Mouse (Mus musculus): ENCODE results near the gene 2510009E07Rik. TPM values are rescaled to one million over a fixed set of nuclear protein-coding genes. Genes with fewer than 3 reads are reported as not detected.

Gene 2510009E07Rik
- polyA plus RNA-seq, 1 experiment from 2014 or later = 49.9 TPM

Other genes with a start within 250 kb of the 2510009E07Rik start
- gene Ehhadh, start 93.1 kb upstream of the 2510009E07Rik start, polyA plus RNA-seq (2015; fragmentation: Nextera tagmentation; extraction: Ambion mirVana) = 1.8 TPM in 2 replicates
- 6.4 and 6.5 TPM in 2 replicates for gene Map3k13, start 99.7 kb upstream of the 2510009E07Rik start, polyA plus RNA-seq (2015; fragmentation: Nextera tagmentation; extraction: Ambion mirVana)